Mouse (Mus musculus): Measurements from ENCODE around the gene Acsl6.
"Not testable (repeated sequence)": the region's sequence is repeated elsewhere in the genome, so short reads cannot be mapped to it uniquely, and the experiment has no call there.

The Acsl6 gene
- long read RNA-seq, experiment 1, partial matches to known transcripts = 0 of 1 reads
- long read RNA-seq, experiment 1, other reads (novel, unspliced or antisense) = 0 of 1 reads
- long read RNA-seq, experiment 2, partial matches to known transcripts = 0 of 4 reads
- long read RNA-seq, experiment 2, other reads (novel, unspliced or antisense) = 1 of 4 reads

GRCm38 (mm10) chr11:54303728-54304470 is at the start of gene Acsl6:
Acsl6 (plus strand) TSS chr11:54303798.
- intact Hi-C loops (cut with DNase I) = loop anchor here (10.0 kb wide), 1 partner anchor 181 kb away; no protein-coding TSS in a partner anchor

GRCm38 (mm10) chr11:54254114-54254513 is 49.5 kb upstream of the Acsl6 start:
- intact Hi-C loops (cut with DNase I) = no loop called here

- intact Hi-C loops (cut with DNase I) = loop anchor here (2.0 to 5.0 kb wide), 3 partner anchors 112 to 254 kb away; no protein-coding TSS in a partner anchor
These were observed 46.8 kb upstream of the Acsl6 start for GRCm38 (mm10) chr11:54256624-54257376.

- intact Hi-C loops (cut with DNase I) = no loop called here
These were observed 40.1 kb upstream of the Acsl6 start for GRCm38 (mm10) chr11:54263405-54264031.

- intact Hi-C loops (cut with DNase I) = no loop called here
These were observed 39.1 kb upstream of the Acsl6 start for GRCm38 (mm10) chr11:54264542-54264941.

GRCm38 (mm10) chr11:54267177-54267576 is 36.4 kb upstream of the Acsl6 start, which contains the start of gene Il3:
Il3 (minus strand) TSS chr11:54267277.
- intact Hi-C loops (cut with DNase I) = no loop called here

- intact Hi-C loops (cut with DNase I) = no loop called here
These were observed 34.3 kb upstream of the Acsl6 start for GRCm38 (mm10) chr11:54269191-54269896.

- intact Hi-C loops (cut with DNase I) = no loop called here
These were observed 32.1 kb upstream of the Acsl6 start for GRCm38 (mm10) chr11:54271437-54271949.

GRCm38 (mm10) chr11:54287821-54288453 is 15.7 kb upstream of the Acsl6 start:
- intact Hi-C loops (cut with DNase I) = no loop called here

- intact Hi-C loops (cut with DNase I) = no loop called here
These were observed 11.4 kb upstream of the Acsl6 start for GRCm38 (mm10) chr11:54292163-54292562.

- intact Hi-C loops (cut with DNase I) = no loop called here
These were observed 9.4 kb upstream of the Acsl6 start for GRCm38 (mm10) chr11:54293980-54294807.

- intact Hi-C loops (cut with DNase I) = no loop called here
These were observed 7.6 kb upstream of the Acsl6 start for GRCm38 (mm10) chr11:54295971-54296370.

GRCm38 (mm10) chr11:54296734-54297133 is 6.9 kb upstream of the Acsl6 start:
- intact Hi-C loops (cut with DNase I) = no loop called here

- intact Hi-C loops (cut with DNase I) = not testable (repeated sequence)
These were observed 6.1 kb upstream of the Acsl6 start for GRCm38 (mm10) chr11:54297471-54297870.

GRCm38 (mm10) chr11:54298777-54299176 is 4.8 kb upstream of the Acsl6 start:
- intact Hi-C loops (cut with DNase I) = no loop called here

GRCm38 (mm10) chr11:54301994-54302393 is 1.6 kb upstream of the Acsl6 start:
- intact Hi-C loops (cut with DNase I) = loop anchor here (10.0 kb wide), 1 partner anchor 183 kb away; no protein-coding TSS in a partner anchor

- intact Hi-C loops (cut with DNase I) = loop anchor here (10.0 kb wide), 1 partner anchor 182 kb away; no protein-coding TSS in a partner anchor
These were observed 992 bp upstream of the Acsl6 start for GRCm38 (mm10) chr11:54302606-54303005.

- intact Hi-C loops (cut with DNase I) = loop anchor here (10.0 kb wide), 1 partner anchor 182 kb away; no protein-coding TSS in a partner anchor
These were observed 396 bp upstream of the Acsl6 start for GRCm38 (mm10) chr11:54303076-54303727.
